ENCODE assay signal across 7 mouse cellular contexts in genomic region chr13:51792135-51792573, GRCm38 (mm10). TPM values are rescaled to one million over a fixed set of nuclear protein-coding genes. Genes with fewer than 3 reads are reported as not detected.
DNase-seq lines count a peak whose midpoint lies in the region; ATAC-seq and TF ChIP-seq lines count a peak whose summit lies in the region.

No protein-coding gene starts in this region.

- no peak for TF ChIP-seq POLR2A in cortical plate, adult 2 months (IDR thresholded peaks at IDR 0.05; ENCODE audit: extremely low read depth, insufficient read depth, low read length)

- no peak for TF ChIP-seq CTCF in lung, postnatal 0 days (IDR thresholded peaks at IDR 0.05)
- TF ChIP-seq CTCF in cortical plate, adult 2 months (IDR thresholded peaks at IDR 0.05; ENCODE audit: extremely low read depth, insufficient read depth, low read length), result no peak

- no peak overlapping the region for H3K27ac ChIP-seq in lung, postnatal 0 days (ENCODE audit: low read length)
- peak overlapping the region; percentile 94; the same call in 1 of the 2 replicates for H3K27ac ChIP-seq in cortical plate, adult 2 months (ENCODE audit: insufficient read depth, low read length)
- H3K27ac ChIP-seq in heart, embryonic 16.5 days (ENCODE audit: low read length), result peak overlapping the region; percentile 48; the same call in 1 of the 2 replicates
- H3K27ac ChIP-seq in liver, embryonic 12.5 days, result peak overlapping the region; percentile 60; the same call in 1 of the 2 replicates

- peak overlapping the region; percentile 84 for H3K4me2 ChIP-seq in lung, postnatal 0 days (replicated peaks; ENCODE audit: low read depth, low read length)
- peak overlapping the region; percentile 97 for H3K4me2 ChIP-seq in heart, embryonic 16.5 days (ENCODE audit: low read depth, low read length)
- H3K4me2 ChIP-seq in liver, embryonic 12.5 days, result peak overlapping the region; percentile 97

- no peak overlapping the region for H3K9ac ChIP-seq in lung, postnatal 0 days (replicated peaks; ENCODE audit: low read depth)
- H3K9ac ChIP-seq in heart, embryonic 16.5 days (ENCODE audit: low read length), result peak overlapping the region; percentile 85
- H3K9ac ChIP-seq in liver, embryonic 12.5 days, result peak overlapping the region; percentile 86

- peak overlapping the region; percentile 63 for H3K4me3 ChIP-seq in lung, postnatal 0 days (ENCODE audit: low read depth, low read length)
- H3K4me3 ChIP-seq in cortical plate, adult 2 months (ENCODE audit: insufficient read depth, low read length), result peak overlapping the region; percentile 86
- H3K4me3 ChIP-seq in heart, embryonic 16.5 days (ENCODE audit: low read length), result peak overlapping the region; percentile 90
- peak overlapping the region; percentile 83 for H3K4me3 ChIP-seq in liver, embryonic 12.5 days

- no peak for DNase-seq in lung, postnatal 0 days (ENCODE audit: low spot score)
- DNase-seq in lung, postnatal 25 days (ENCODE audit: low spot score), result no peak
- peak; percentile 83 for DNase-seq in retina, embryonic 14.5 days (ENCODE audit: low spot score)
- no peak for DNase-seq in ovary, postnatal 10 days (ENCODE audit: low spot score)

- H3K36me3 ChIP-seq in lung, postnatal 0 days (ENCODE audit: insufficient read depth, low read length), result no peaks in the 10 kb centered on the region
- no peaks in the 10 kb centered on the region for H3K36me3 ChIP-seq in heart, embryonic 16.5 days (ENCODE audit: control insufficient read depth, insufficient read depth)
- no peaks in the 10 kb centered on the region for H3K36me3 ChIP-seq in liver, embryonic 12.5 days

- WGBS in lung, postnatal 0 days, result 32% methylated on average over 11 of the region's 11 CpGs
- WGBS in heart, embryonic 16.5 days, result 47% methylated on average over 11 of the region's 11 CpGs
- 29% methylated on average over 11 of the region's 11 CpGs for WGBS in liver, embryonic 12.5 days (ENCODE audit: insufficient replicate concordance)

- no peaks in the 10 kb centered on the region for H3K9me3 ChIP-seq in lung, postnatal 0 days (ENCODE audit: low read length)
- no peaks in the 10 kb centered on the region for H3K9me3 ChIP-seq in heart, embryonic 16.5 days (replicated peaks; ENCODE audit: control insufficient read depth, low read length)
- no peaks in the 10 kb centered on the region for H3K9me3 ChIP-seq in liver, embryonic 12.5 days (replicated peaks)

- peaks cover 6% of the 10 kb centered on the region; the same call in 1 of the 2 replicates for H3K4me1 ChIP-seq in lung, postnatal 0 days (ENCODE audit: insufficient read depth, low read depth, low read length)
- H3K4me1 ChIP-seq in cortical plate, adult 2 months (ENCODE audit: control insufficient read depth, insufficient read depth, low read length), result peaks cover 18% of the 10 kb centered on the region
- peaks cover 15% of the 10 kb centered on the region for H3K4me1 ChIP-seq in heart, embryonic 16.5 days (ENCODE audit: control insufficient read depth, insufficient read depth, low read length)
- H3K4me1 ChIP-seq in liver, embryonic 12.5 days, result peaks cover 59% of the 10 kb centered on the region

- TF ChIP-seq EP300 in lung, postnatal 0 days (IDR thresholded peaks at IDR 0.05), result no peak

- H3K27me3 ChIP-seq in lung, postnatal 0 days (replicated peaks; ENCODE audit: insufficient read depth, low read length), result peaks cover 6% of the 10 kb centered on the region; the same call in 1 of the 2 replicates
- no peaks in the 10 kb centered on the region for H3K27me3 ChIP-seq in heart, embryonic 16.5 days (ENCODE audit: control insufficient read depth, insufficient read depth, low read length)
- no peaks in the 10 kb centered on the region; the same call in 1 of the 2 replicates for H3K27me3 ChIP-seq in liver, embryonic 12.5 days (replicated peaks)

- ATAC-seq in lung, postnatal 0 days, result no peak
- ATAC-seq in heart, embryonic 16.5 days (replicated peaks; ENCODE audit: extremely low read depth, insufficient read depth, low FRiP score), result no peak
- ATAC-seq in liver, embryonic 12.5 days, result no peak

RNA-seq across cellular contexts. Expression of gene Sema4d, which starts 1.4 kb away (rescaled TPM):
- 4.9 and 5.7 TPM in 2 replicates for polyA plus RNA-seq in lung, postnatal 0 days (2015; fragmentation: Nextera tagmentation; extraction: Ambion mirVana)
- polyA plus RNA-seq in cortical plate, adult 2 months (2012; rRNA removed), result 88.7 and 99.9 TPM in 2 replicates
- polyA plus RNA-seq in heart, embryonic 16.5 days (2015; fragmentation: Nextera tagmentation; extraction: Ambion mirVana), result 17.6 and 22.5 TPM in 2 replicates
- polyA plus RNA-seq in liver, embryonic 12.5 days (2016; fragmentation: Nextera tagmentation; extraction: Ambion mirVana), result 10.8 TPM in 2 replicates

RNA-seq across cellular contexts. Expression of gene Gadd45g, which starts 54.3 kb away (rescaled TPM):
- polyA plus RNA-seq in lung, postnatal 0 days (2015; fragmentation: Nextera tagmentation; extraction: Ambion mirVana), result 54.7 and 83.4 TPM in 2 replicates
- 38.0 and 41.9 TPM in 2 replicates for polyA plus RNA-seq in cortical plate, adult 2 months (2012; rRNA removed)
- 43.1 and 52.1 TPM in 2 replicates for polyA plus RNA-seq in heart, embryonic 16.5 days (2015; fragmentation: Nextera tagmentation; extraction: Ambion mirVana)
- polyA plus RNA-seq in liver, embryonic 12.5 days (2016; fragmentation: Nextera tagmentation; extraction: Ambion mirVana), result 22.2 and 23.3 TPM in 2 replicates
